Mouse (Mus musculus): Measurements from ENCODE around the gene Fam110c. TPM values are rescaled to one million over a fixed set of nuclear protein-coding genes. Genes with fewer than 3 reads are reported as not detected.

Fam110c gene
- polyA plus RNA-seq, 1 experiment from 2014 or later = 0.38 TPM

DNA sequence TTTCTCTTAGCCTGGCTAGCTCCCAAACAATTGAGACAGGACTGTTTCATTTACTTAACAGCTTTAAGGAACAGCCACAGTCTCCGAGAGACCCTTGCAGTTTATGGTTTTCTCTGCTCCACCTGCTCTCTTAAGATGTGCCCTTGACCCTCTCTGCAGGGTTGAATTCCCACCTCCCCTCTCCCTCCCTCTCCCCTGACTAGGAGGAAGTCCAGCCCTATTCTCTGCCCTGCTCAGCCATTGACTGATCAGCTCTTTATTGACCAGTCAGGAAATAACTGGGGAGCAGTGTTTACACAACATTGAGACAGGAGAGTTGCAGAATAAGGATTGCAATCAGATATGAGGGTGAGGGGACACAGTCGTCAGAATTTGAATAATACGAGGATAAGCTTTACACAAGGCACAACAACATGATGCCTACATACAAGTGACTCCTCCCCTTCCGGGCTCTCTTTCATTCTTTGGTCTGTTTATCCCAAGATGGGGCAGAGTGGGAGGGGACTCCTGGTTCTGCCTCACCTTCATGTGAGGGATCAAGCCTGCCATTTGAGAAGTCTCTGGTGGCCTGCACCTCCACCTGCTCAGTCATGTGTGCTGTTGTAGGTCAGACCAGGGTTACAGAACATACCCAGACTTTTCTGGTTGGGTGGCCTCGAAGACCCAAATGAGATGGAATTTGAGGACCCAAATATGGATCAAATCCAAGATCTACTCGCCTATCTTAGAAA is 49.4 kb downstream of the Fam110c start:
- no peak for ATAC-seq (replicated peaks; ENCODE audit: insufficient number of reproducible peaks, low FRiP score, low TSS enrichment, low read depth)
- H3K4me3 ChIP-seq (ENCODE audit: low read depth, low read length) = no peak overlapping the region
- H3K27ac ChIP-seq (replicated peaks; ENCODE audit: low read depth, low read length) = no peak overlapping the region
- no peak overlapping the region for H3K9ac ChIP-seq (replicated peaks; ENCODE audit: low read length)
- H3K36me3 ChIP-seq (replicated peaks; ENCODE audit: control insufficient read depth, insufficient read depth, low read depth, low read length) = no peaks in the 10 kb centered on the region
- WGBS = 67% methylated on average over 6 of the region's 6 CpGs
- H3K4me2 ChIP-seq (ENCODE audit: low read depth, low read length) = no peak overlapping the region
- H3K9me3 ChIP-seq (replicated peaks; ENCODE audit: control insufficient read depth, low read length) = no peaks in the 10 kb centered on the region
- H3K4me1 ChIP-seq (ENCODE audit: control insufficient read depth, insufficient read depth, low read length) = no peaks in the 10 kb centered on the region
- no peak for DNase-seq (ENCODE audit: low spot score)
- no peaks in the 10 kb centered on the region for H3K27me3 ChIP-seq (ENCODE audit: control insufficient read depth, insufficient read depth, low read length)

DNA sequence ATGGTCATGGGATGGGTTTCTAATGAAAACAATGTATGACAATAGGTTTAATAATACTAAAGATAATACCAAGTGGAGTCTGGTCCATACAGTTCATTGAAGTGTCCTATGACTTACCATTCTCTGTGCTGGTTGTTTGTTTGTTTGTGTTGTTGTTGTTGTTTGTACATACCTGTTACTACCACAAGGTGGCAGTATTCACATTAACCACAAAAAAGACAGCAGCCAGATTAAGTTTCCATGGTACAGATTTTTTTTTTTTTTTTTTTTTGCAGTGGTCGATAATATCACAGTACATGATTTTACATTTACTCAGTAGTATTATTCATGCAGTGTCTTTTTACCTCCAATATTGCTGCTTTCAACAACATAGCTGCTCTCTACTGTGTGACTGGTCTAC is 52.4 kb downstream of the Fam110c start:
- Histone ChIP-seq H3K4me3 (ENCODE audit: low read depth, low read length) (no peak overlapping the region), H3K36me3 (replicated peaks; ENCODE audit: control insufficient read depth, insufficient read depth, low read depth, low read length) (no peaks in the 10 kb centered on the region), H3K27me3 (ENCODE audit: control insufficient read depth, insufficient read depth, low read length) (no peaks in the 10 kb centered on the region), H3K9ac (replicated peaks; ENCODE audit: low read length) (no peak overlapping the region), H3K4me1 (ENCODE audit: control insufficient read depth, insufficient read depth, low read length) (no peaks in the 10 kb centered on the region), H3K9me3 (replicated peaks; ENCODE audit: control insufficient read depth, low read length) (no peaks in the 10 kb centered on the region), H3K27ac (replicated peaks; ENCODE audit: low read depth, low read length) (no peak overlapping the region), H3K4me2 (ENCODE audit: low read depth, low read length) (no peak overlapping the region)
- no peak for ATAC-seq (replicated peaks; ENCODE audit: insufficient number of reproducible peaks, low FRiP score, low TSS enrichment, low read depth)
- no peak for DNase-seq (ENCODE audit: low spot score)
- 41% methylated on average over 1 of the region's 1 CpGs for WGBS

DNA sequence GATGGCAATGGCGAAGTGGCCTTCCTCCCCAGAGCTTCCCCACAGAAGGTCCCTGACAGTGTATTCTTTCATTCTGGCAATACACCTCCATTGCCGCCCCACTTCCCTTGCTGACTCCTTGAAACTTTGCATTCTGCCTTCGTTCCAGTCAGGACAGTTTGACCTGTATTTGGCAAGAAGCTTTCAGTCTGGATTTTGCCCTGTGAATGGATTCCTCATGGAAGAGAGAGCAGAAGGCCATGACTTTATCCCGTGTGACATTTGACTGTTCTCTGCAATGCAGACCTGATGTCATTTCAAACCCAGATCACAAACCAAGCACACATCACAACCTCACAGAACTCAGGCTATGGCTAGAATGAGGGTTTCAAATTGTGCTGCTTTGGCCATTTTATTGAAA is 55.9 kb downstream of the Fam110c start:
- Histone ChIP-seq H3K4me3 (ENCODE audit: low read depth, low read length) (no peak overlapping the region), H3K4me1 (ENCODE audit: control insufficient read depth, insufficient read depth, low read length) (no peaks in the 10 kb centered on the region), H3K4me2 (ENCODE audit: low read depth, low read length) (no peak overlapping the region), H3K9me3 (replicated peaks; ENCODE audit: control insufficient read depth, low read length) (no peaks in the 10 kb centered on the region), H3K27me3 (ENCODE audit: control insufficient read depth, insufficient read depth, low read length) (no peaks in the 10 kb centered on the region), H3K9ac (replicated peaks; ENCODE audit: low read length) (no peak overlapping the region), H3K27ac (replicated peaks; ENCODE audit: low read depth, low read length) (no peak overlapping the region), H3K36me3 (replicated peaks; ENCODE audit: control insufficient read depth, insufficient read depth, low read depth, low read length) (no peaks in the 10 kb centered on the region)
- WGBS = 80% methylated on average over 4 of the region's 4 CpGs
- no peak for ATAC-seq (replicated peaks; ENCODE audit: insufficient number of reproducible peaks, low FRiP score, low TSS enrichment, low read depth)
- DNase-seq (ENCODE audit: low spot score) = no peak

Other genes with a start within 250 kb of the Fam110c start
- gene Alkal2, start 189.5 kb upstream of the Fam110c start, polyA plus RNA-seq (2014; fragmentation: Nextera tagmentation; extraction: Ambion mirVana) = 12.7 and 14.4 TPM in 2 replicates
- 202 and 207 TPM in 2 replicates for gene Acp1, start 162.3 kb upstream of the Fam110c start, polyA plus RNA-seq (2014; fragmentation: Nextera tagmentation; extraction: Ambion mirVana)
- gene Sh3yl1, start 162.2 kb upstream of the Fam110c start, polyA plus RNA-seq (2014; fragmentation: Nextera tagmentation; extraction: Ambion mirVana) = 22.0 and 23.2 TPM in 2 replicates
- gene Gm6993, start 166.9 kb downstream of the Fam110c start, polyA plus RNA-seq (2014; fragmentation: Nextera tagmentation; extraction: Ambion mirVana) = not detected in 2 replicates
- gene Lamb1, start 191.4 kb downstream of the Fam110c start, polyA plus RNA-seq (2014; fragmentation: Nextera tagmentation; extraction: Ambion mirVana) = 42.0 and 42.6 TPM in 2 replicates

Measured in embryonic facial prominence, embryonic 11.5 days (tissue).